Mouse (Mus musculus) heart, adult 2 months (tissue): Measurements from ENCODE around the gene Gucy2c. TPM values are rescaled to one million over a fixed set of nuclear protein-coding genes. Genes with fewer than 3 reads are reported as not detected.

Source experiments
- DNase-seq, 2 experiments: peaks; one replicate each; pipeline ENCODE4 v3.0.0; 2021
- H3K27ac ChIP-seq: fragments of 200-600 bp; 2 replicates; pipeline ENCODE4 v1.8.1; 2022
- H3K27me3 ChIP-seq: fragments of 200-500 bp; 2 replicates; pipeline ENCODE4 v1.6.1; 2012; ENCODE audit warnings: mild to moderate bottlenecking, low read length, inconsistent platforms, mixed read lengths; ENCODE audit not compliant: control insufficient read depth, insufficient read depth
- H3K36me3 ChIP-seq: fragments of 200-500 bp; 2 replicates; pipeline ENCODE4 v1.6.1; 2012; ENCODE audit warnings: low read length, inconsistent platforms; ENCODE audit not compliant: control insufficient read depth, insufficient read depth
- H3K4me1 ChIP-seq: fragments of 200-500 bp; 2 replicates; pipeline ENCODE4 v1.6.1; 2011; ENCODE audit warnings: low read length; ENCODE audit not compliant: control insufficient read depth, insufficient read depth
- H3K4me3 ChIP-seq: fragments of 200-600 bp; 2 replicates; pipeline ENCODE4 v1.8.1; 2022
- H3K79me2 ChIP-seq: fragments of 200-500 bp; replicated peaks from 2 replicates; pipeline ENCODE4 v1.6.1; 2012; ENCODE audit warnings: mild to moderate bottlenecking, inconsistent platforms, low read length, moderate library complexity, mixed read lengths; ENCODE audit not compliant: control insufficient read depth, insufficient read depth
- H3K9ac ChIP-seq: fragments of 200-500 bp; 2 replicates; pipeline ENCODE4 v1.6.1; 2012; ENCODE audit warnings: low read depth, mild to moderate bottlenecking, control low read depth, inconsistent platforms, low read length, mixed read lengths
- CTCF ChIP-seq: fragments of 200-600 bp; IDR thresholded peaks from 2 replicates; pipeline ENCODE4 v1.8.1; 2022; ENCODE audit warnings: antibody characterized with exemption, mild to moderate bottlenecking, moderate library complexity
- EP300 ChIP-seq: fragments of 200-500 bp; IDR thresholded peaks from 2 replicates; pipeline ENCODE4 v1.6.1; 2011; ENCODE audit warnings: low read depth, low read length, control low read depth; ENCODE audit not compliant: insufficient read depth
- POLR2A ChIP-seq: fragments of 200-500 bp; IDR thresholded peaks from 2 replicates; pipeline ENCODE4 v1.6.1; 2011; ENCODE audit warnings: mild to moderate bottlenecking, low read depth, low read length, control low read depth; ENCODE audit not compliant: insufficient read depth
- WGBS: fragments of 180-500 bp; shearing (Covaris S2); methylation state at CpG from one replicate; pipeline ENCODE4 v1.1.7; 2018; 5-methylcytosine and 5-hydroxymethylcytosine counted together
- intact Hi-C: fragments of 180-260 bp; cut with DNase I; formaldehyde crosslinking; loops from one replicate; pipeline ENCODE4 v1.15.1; 2025
- polyA plus RNA-seq: library from polyadenylated mRNA; depleted of rRNA; stranded (reverse); fragments of >200 nt; gene quantifications from 2 replicates; pipeline ENCODE4 v1.2.3, GENCODE M21; 2012
- total RNA-seq, 2 experiments: library from RNA; stranded (reverse); gene quantifications; 2 replicates each; pipeline ENCODE4 v1.2.3; 2021

Gucy2c gene
- total and polyA plus RNA-seq, 3 experiments: not detected

DNA sequence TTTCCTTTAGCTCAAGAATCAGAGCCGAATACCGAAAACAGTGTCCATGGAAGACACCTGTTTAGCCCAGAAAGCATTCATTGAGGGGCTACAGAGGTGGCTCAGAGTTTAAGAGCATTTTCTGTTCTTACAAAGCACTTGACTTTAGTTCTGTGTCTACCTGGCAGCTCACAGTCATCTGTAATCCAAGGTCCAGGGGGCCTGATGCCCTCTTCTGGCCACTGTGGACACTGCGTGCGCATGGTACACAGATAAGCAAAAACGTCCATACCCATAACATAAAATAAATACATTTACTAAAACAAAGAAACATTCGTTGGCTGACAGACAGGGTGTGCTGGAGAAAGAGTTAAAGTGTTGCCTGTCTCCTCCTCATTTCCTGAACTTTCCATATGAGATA, 59.6 kb downstream of the Gucy2c start:
- Histone ChIP-seq H3K27ac (no peak overlapping the region), H3K79me2 (no peaks in the 10 kb centered on the region), H3K4me1 (no peaks in the 10 kb centered on the region), H3K9ac (no peak overlapping the region), H3K4me3 (no peak overlapping the region), H3K27me3 (no peaks in the 10 kb centered on the region), H3K36me3 (no peaks in the 10 kb centered on the region)
- no peak for TF ChIP-seq POLR2A
- no peak for TF ChIP-seq EP300
- peak; percentile 82 for TF ChIP-seq CTCF
- DNase-seq: peak; percentile 56 to 73
- WGBS: 45% methylated on average over 6 of the region's 6 CpGs
- intact Hi-C loops: loop anchor here (1.0 to 5.0 kb wide), 2 partner anchors 101 to 300 kb away; no protein-coding TSS in a partner anchor

DNA sequence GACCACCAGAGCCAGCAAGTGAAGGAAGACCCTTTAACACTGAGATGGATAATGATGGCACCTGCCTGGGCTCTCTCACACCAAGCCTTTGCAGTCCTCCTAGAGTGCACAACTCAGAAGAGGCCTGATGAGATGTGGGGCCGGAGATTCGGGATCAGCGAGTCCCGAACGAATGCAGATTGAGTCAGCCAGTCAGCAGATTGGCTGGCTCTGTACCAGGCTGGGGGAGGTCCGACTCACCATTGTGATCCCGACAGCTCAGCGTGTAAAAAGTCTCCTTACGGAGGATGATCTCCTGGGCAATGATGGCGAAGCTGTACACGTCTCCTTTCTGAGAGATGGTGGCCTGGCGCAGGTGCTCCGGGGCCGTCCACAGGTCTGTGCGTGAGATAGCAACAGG, 61.1 kb downstream of the Gucy2c start:
- DNase-seq: no peak
- Histone ChIP-seq H3K36me3 (no peaks in the 10 kb centered on the region), H3K27ac (no peak overlapping the region), H3K9ac (no peak overlapping the region), H3K27me3 (no peaks in the 10 kb centered on the region), H3K4me1 (no peaks in the 10 kb centered on the region), H3K4me3 (no peak overlapping the region), H3K79me2 (no peaks in the 10 kb centered on the region)
- TF ChIP-seq POLR2A: no peak
- no peak for TF ChIP-seq CTCF
- no peak for TF ChIP-seq EP300
- WGBS: 82% methylated on average over 15 of the region's 15 CpGs
- intact Hi-C loops: loop anchor here (5.0 kb wide), 1 partner anchor 298 kb away; no protein-coding TSS in a partner anchor

DNA sequence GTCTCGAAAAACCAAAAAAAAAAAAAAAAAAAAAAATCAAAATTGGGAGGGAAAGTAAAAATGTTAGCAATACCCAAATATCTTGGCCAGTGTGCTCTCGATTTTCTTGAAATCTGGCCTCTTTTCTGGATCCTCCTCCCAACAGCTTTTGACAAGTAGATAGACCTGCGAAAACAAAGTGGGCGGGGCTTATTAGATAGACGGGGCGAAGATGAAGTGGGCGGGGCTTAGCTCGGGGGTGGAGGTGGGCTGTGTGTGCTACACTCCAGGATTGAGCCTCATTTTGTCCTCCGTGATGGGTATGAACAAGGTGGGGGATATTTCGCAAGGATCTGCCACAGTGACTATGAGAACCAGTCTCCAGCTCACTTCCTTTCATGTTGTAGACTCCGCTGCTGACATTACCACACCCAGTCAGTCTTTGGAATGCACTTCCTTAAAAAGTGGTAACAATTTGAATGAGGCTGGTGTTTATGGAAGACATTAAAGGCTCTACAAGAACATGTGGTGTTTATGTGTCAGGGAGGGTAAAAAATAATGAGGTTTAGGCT, 65.6 kb downstream of the Gucy2c start:
- no peak for TF ChIP-seq EP300
- TF ChIP-seq CTCF: no peak
- no peak for TF ChIP-seq POLR2A
- Histone ChIP-seq H3K4me3 (no peak overlapping the region), H3K27ac (no peak overlapping the region), H3K36me3 (no peaks in the 10 kb centered on the region), H3K27me3 (no peaks in the 10 kb centered on the region), H3K4me1 (no peaks in the 10 kb centered on the region), H3K9ac (no peak overlapping the region), H3K79me2 (no peaks in the 10 kb centered on the region)
- 78% methylated on average over 10 of the region's 11 CpGs for WGBS
- DNase-seq: no peak
- intact Hi-C loops: no loop called here

DNA sequence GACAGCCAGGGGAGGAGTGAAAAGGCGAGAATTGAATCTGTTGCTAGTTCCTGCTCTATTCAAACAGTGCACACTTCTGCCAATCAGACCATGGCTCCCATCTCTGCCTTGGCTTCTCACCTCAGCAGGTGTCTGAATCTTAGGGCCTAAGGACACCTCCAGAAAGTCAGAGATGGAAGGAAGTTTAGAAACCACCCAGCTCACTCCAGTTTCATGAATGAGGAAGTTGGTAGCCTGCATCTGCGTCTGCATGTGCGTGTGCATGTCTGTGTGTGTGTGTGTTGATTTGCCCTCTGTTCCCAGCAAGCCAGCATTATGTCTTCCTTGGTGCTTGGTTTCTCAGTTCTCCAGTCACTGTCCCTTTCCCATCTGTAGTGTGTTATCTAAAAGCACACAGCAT, 67.5 kb downstream of the Gucy2c start:
- WGBS: 77% methylated on average over 3 of the region's 3 CpGs
- intact Hi-C loops: no loop called here
- no peak overlapping the region for H3K27ac ChIP-seq
- peak in 1 of 2 experiments; percentile 20 for DNase-seq
- no peaks in the 10 kb centered on the region for H3K79me2 ChIP-seq
- TF ChIP-seq EP300 (no peak), POLR2A (no peak), CTCF (no peak)
- H3K27me3 ChIP-seq: no peaks in the 10 kb centered on the region
- H3K4me3 ChIP-seq: no peak overlapping the region
- H3K4me1 ChIP-seq: no peaks in the 10 kb centered on the region
- no peak overlapping the region for H3K9ac ChIP-seq
- H3K36me3 ChIP-seq: no peaks in the 10 kb centered on the region

DNA sequence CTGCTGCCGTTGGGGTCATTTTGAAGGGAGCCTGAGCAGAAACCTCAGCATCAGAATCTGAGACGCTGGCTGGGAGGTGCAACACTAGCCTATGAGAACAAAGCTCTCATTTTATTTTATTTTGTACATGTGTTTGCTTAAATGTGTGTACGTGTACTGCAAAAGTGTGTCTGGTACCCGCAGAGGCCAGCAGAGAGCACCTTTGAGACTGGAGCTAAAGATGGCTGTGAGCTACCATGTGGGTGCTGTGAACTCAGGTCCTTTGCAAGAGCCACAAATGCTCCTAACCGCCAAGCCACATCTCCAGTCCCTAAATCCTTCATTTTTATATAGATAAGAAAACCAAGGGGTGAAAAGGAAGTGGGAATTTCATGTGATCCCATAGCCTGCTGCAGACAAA, 71.2 kb downstream of the Gucy2c start:
- no peak for DNase-seq
- intact Hi-C loops: no loop called here
- no peak overlapping the region for H3K27ac ChIP-seq
- no peak overlapping the region for H3K4me3 ChIP-seq
- H3K79me2 ChIP-seq: no peaks in the 10 kb centered on the region
- H3K4me1 ChIP-seq: no peaks in the 10 kb centered on the region
- no peak for TF ChIP-seq POLR2A
- H3K27me3 ChIP-seq: no peaks in the 10 kb centered on the region
- H3K9ac ChIP-seq: no peak overlapping the region
- 85% methylated on average over 5 of the region's 5 CpGs for WGBS
- H3K36me3 ChIP-seq: no peaks in the 10 kb centered on the region

DNA sequence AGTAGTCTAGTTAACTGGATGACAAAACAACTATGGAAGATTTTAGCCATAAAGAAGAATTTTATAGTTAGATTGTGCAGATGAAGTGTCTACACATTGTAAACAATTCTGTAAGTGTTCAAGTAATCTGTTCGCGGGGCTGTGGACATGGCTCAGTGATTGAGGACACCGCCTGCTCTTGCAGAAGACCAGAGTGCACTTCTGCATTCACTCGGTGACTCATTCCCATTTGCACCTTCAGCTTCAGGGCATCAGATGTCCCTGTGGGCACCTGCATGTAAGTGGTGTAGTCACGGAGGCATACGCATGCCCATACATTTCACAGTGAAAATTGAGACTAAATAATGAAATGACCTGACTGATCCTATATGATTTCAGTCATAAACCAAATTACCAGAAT, 73.0 kb downstream of the Gucy2c start:
- Histone ChIP-seq H3K36me3 (no peaks in the 10 kb centered on the region), H3K4me1 (no peaks in the 10 kb centered on the region), H3K79me2 (no peaks in the 10 kb centered on the region), H3K4me3 (no peak overlapping the region), H3K27me3 (no peaks in the 10 kb centered on the region), H3K9ac (no peak overlapping the region), H3K27ac (no peak overlapping the region)
- WGBS: 91% methylated on average over 6 of the region's 6 CpGs
- TF ChIP-seq CTCF (no peak), POLR2A (no peak), EP300 (no peak)
- intact Hi-C loops: no loop called here
- DNase-seq: no peak
